Mouse (Mus musculus) MEL (cell line): Measurements from ENCODE around the gene Cmtm6.

Experiments
- BHLHE40 ChIP-seq: IDR thresholded peaks from 2 replicates; pipeline ENCODE4 v1.6.1; 2012; ENCODE audit warnings: low read depth, mild to moderate bottlenecking, inconsistent platforms, low read length, improper control_type of control experiment, borderline replicate concordance
- CTCF ChIP-seq, 3 experiments: IDR thresholded peaks in 2 of 3; conservative IDR thresholded peaks in 1 of 3; 2 replicates each; pipeline ENCODE4 v1.5.1; 2011 to 2012; ENCODE audit warnings: low read length in 3 of 3, low read depth in 2 of 3, mild to moderate bottlenecking in 2 of 3, improper control_type of control experiment in 1 of 3, inconsistent platforms in 1 of 3, mixed read lengths in 1 of 3, moderate library complexity in 1 of 3; ENCODE audit not compliant: control insufficient read depth in 1 of 3, insufficient read depth in 1 of 3, poor library complexity in 1 of 3, severe bottlenecking in 1 of 3
- MAFK ChIP-seq: IDR thresholded peaks from 2 replicates; pipeline ENCODE4 v1.6.1; 2011; ENCODE audit warnings: low read depth, mild to moderate bottlenecking, low read length, improper control_type of control experiment, borderline replicate concordance
- MAX ChIP-seq: IDR thresholded peaks from 2 replicates; pipeline ENCODE4 v1.6.1; 2011; ENCODE audit warnings: low read length, improper control_type of control experiment
- MEF2A ChIP-seq: IDR thresholded peaks from 2 replicates; pipeline ENCODE4 v1.6.1; 2014; ENCODE audit warnings: low read depth, mild to moderate bottlenecking, inconsistent platforms, low read length, improper control_type of control experiment; ENCODE audit not compliant: poor library complexity, insufficient replicate concordance, severe bottlenecking; ENCODE audit errors: extremely low read depth
- NELFE ChIP-seq: IDR thresholded peaks from 2 replicates; pipeline ENCODE4 v1.6.1; 2011; ENCODE audit warnings: low read depth, low read length, improper control_type of control experiment
- NRF1 ChIP-seq: IDR thresholded peaks from 2 replicates; pipeline ENCODE4 v1.6.1; 2014; ENCODE audit warnings: low read depth, mild to moderate bottlenecking, inconsistent platforms, low read length, improper control_type of control experiment, moderate library complexity; ENCODE audit not compliant: poor library complexity, insufficient read depth, severe bottlenecking
- POLR2A ChIP-seq, 2 experiments: IDR thresholded peaks; 2 replicates each; pipeline ENCODE4 v1.6.1; 2011 to 2012; ENCODE audit warnings: low read length in 2 of 2, mild to moderate bottlenecking in 2 of 2, control low read depth in 1 of 2, improper control_type of control experiment in 1 of 2, low read depth in 1 of 2, moderate library complexity in 1 of 2; ENCODE audit not compliant: control insufficient read depth in 1 of 2, insufficient read depth in 1 of 2, poor library complexity in 1 of 2
- TAL1 ChIP-seq: IDR thresholded peaks from 2 replicates; pipeline ENCODE4 v1.6.1; 2012; ENCODE audit warnings: mild to moderate bottlenecking, inconsistent platforms, low read length, moderate library complexity, mixed read lengths
- TBP ChIP-seq: IDR thresholded peaks from 2 replicates; pipeline ENCODE4 v1.8.0; 2011; ENCODE audit warnings: low read depth, low read length, improper control_type of control experiment
- TCF12 ChIP-seq: IDR thresholded peaks from 2 replicates; pipeline ENCODE4 v1.6.1; 2014; ENCODE audit warnings: low read depth, mild to moderate bottlenecking, inconsistent platforms, low read length, improper control_type of control experiment, moderate library complexity
- ZNF384 ChIP-seq: IDR thresholded peaks from 2 replicates; pipeline ENCODE4 v1.6.1; 2012; ENCODE audit warnings: low read depth, mild to moderate bottlenecking, inconsistent platforms, low read length, improper control_type of control experiment

- TF ChIP-seq TCF12 (no peak), MAX (no peak), ZNF384 (no peak), CTCF (IDR thresholded peaks at IDR 0.05 in 2 of 3, conservative IDR thresholded peaks at IDR 0.05 in 1 of 3; ENCODE audit: control insufficient read depth in 1 of 3, insufficient read depth in 1 of 3, low read depth in 2 of 3, low read length in 3 of 3, poor library complexity in 1 of 3, severe bottlenecking in 1 of 3) (no peak), TAL1 (no peak), MAFK (no peak), POLR2A (IDR thresholded peaks at IDR 0.05; ENCODE audit: control insufficient read depth in 1 of 2, insufficient read depth in 1 of 2, low read depth in 1 of 2, low read length in 2 of 2, poor library complexity in 1 of 2) (no peak), NELFE (no peak), MEF2A (no peak), NRF1 (no peak), TBP (no peak), BHLHE40 (no peak)
These were observed 27.9 kb downstream of the Cmtm6 start for GRCm38 (mm10) chr9:114758801-114759200.
